Mouse (Mus musculus): ENCODE results near the gene Tmc3.

- TF ChIP-seq POLR2A (IDR thresholded peaks at IDR 0.05; ENCODE audit: insufficient read depth, low read length) (no peak), EP300 (IDR thresholded peaks at IDR 0.05; ENCODE audit: insufficient read depth, low read depth, low read length) (peak; percentile 59; the same call in 1 of the 2 replicates)
These were observed 56.4 kb downstream of the Tmc3 start for GRCm38 (mm10) chr7:83641163-83641562.
